14 mouse cellular contexts compared by ENCODE assay signal in genomic region chr1:154223807-154224207, GRCm38 (mm10). TPM values are rescaled to one million over a fixed set of nuclear protein-coding genes. Genes with fewer than 3 reads are reported as not detected.
DNase-seq lines count a peak whose midpoint lies in the region; ATAC-seq and TF ChIP-seq lines count a peak whose summit lies in the region.
"Had no signal": no experiment of that assay in that cellular context is flagged by ENCODE, and none has a peak within 500 bp of the region (broad histone marks: within the 10 kb centered on the region; RNA-seq: fewer than 3 reads in every experiment).

No protein-coding gene starts in this region.

- no peak overlapping the region for H3K4me3 ChIP-seq in kidney, adult 2 months (ENCODE audit: insufficient read depth, low read depth, low read length)
- no peak overlapping the region for H3K4me3 ChIP-seq in kidney, embryonic 15.5 days (replicated peaks)
- H3K4me3 ChIP-seq in hindbrain, embryonic 15.5 days, result no peak overlapping the region
- no peak overlapping the region for H3K4me3 ChIP-seq in midbrain, embryonic 10.5 days
- H3K4me3 ChIP-seq: megakaryocyte, embryonic 14.5 days had no signal

- TF ChIP-seq POLR2A in kidney, adult 2 months (IDR thresholded peaks at IDR 0.05; ENCODE audit: low read depth, low read length), result no peak

- no peaks in the 10 kb centered on the region; the same call in 1 of the 2 replicates for H3K27me3 ChIP-seq in kidney, adult 2 months (replicated peaks; ENCODE audit: control insufficient read depth, insufficient read depth, low read length)
- H3K27me3 ChIP-seq in kidney, embryonic 15.5 days, result no peaks in the 10 kb centered on the region
- H3K27me3 ChIP-seq in hindbrain, embryonic 15.5 days, result no peaks in the 10 kb centered on the region
- no peaks in the 10 kb centered on the region for H3K27me3 ChIP-seq in midbrain, embryonic 10.5 days (ENCODE audit: low read depth, poor library complexity, severe bottlenecking)
- H3K27me3 ChIP-seq: megakaryocyte, embryonic 14.5 days had no signal

- H3K9me3 ChIP-seq in kidney, embryonic 15.5 days (replicated peaks), result no peaks in the 10 kb centered on the region
- H3K9me3 ChIP-seq in hindbrain, embryonic 15.5 days, result no peaks in the 10 kb centered on the region
- H3K9me3 ChIP-seq in midbrain, embryonic 10.5 days (replicated peaks), result no peaks in the 10 kb centered on the region
- H3K9me3 ChIP-seq: megakaryocyte, embryonic 14.5 days had no signal

- 54% methylated on average over 1 of the region's 1 CpGs for WGBS in kidney, adult 2 months
- 52% methylated on average over 1 of the region's 1 CpGs for WGBS in kidney, embryonic 15.5 days
- WGBS in hindbrain, embryonic 15.5 days, result 21% methylated on average over 1 of the region's 1 CpGs
- WGBS in midbrain, embryonic 10.5 days, result 12% methylated on average over 1 of the region's 1 CpGs

- no peak for DNase-seq in kidney, adult 2 months
- DNase-seq in midbrain, embryonic 10.5 days (ENCODE audit: low spot score), result peak; percentile 35
- DNase-seq in right cerebral cortex, postnatal 25 days, result peak; percentile 45
- DNase-seq in thymus, postnatal 36 days, result no peak
- no peak for DNase-seq in adrenal gland, adult (ENCODE audit: inconsistent age in 2 of 2, low spot score in 1 of 2)
- DNase-seq: adrenal gland, adult 8-10 months; gastrocnemius, postnatal 14 days; spleen, adult 18-20 months; thymus, postnatal 4 days had no signal

- TF ChIP-seq CTCF in kidney, adult 2 months (conservative IDR thresholded peaks at IDR 0.05; ENCODE audit: insufficient read depth, insufficient read length, low read depth, low read length), result 0 out of 2 replicates have a peak, but pooled peaks have one; percentile 25

- H3K9ac ChIP-seq in kidney, embryonic 15.5 days, result no peak overlapping the region
- H3K9ac ChIP-seq in hindbrain, embryonic 15.5 days, result no peak overlapping the region

- no peak overlapping the region for H3K4me2 ChIP-seq in kidney, embryonic 15.5 days
- H3K4me2 ChIP-seq in hindbrain, embryonic 15.5 days, result no peak overlapping the region

- no peaks in the 10 kb centered on the region for H3K36me3 ChIP-seq in kidney, adult 2 months (ENCODE audit: control insufficient read depth, insufficient read depth, low read length)
- no peaks in the 10 kb centered on the region for H3K36me3 ChIP-seq in kidney, embryonic 15.5 days
- H3K36me3 ChIP-seq in hindbrain, embryonic 15.5 days, result no peaks in the 10 kb centered on the region
- no peaks in the 10 kb centered on the region for H3K36me3 ChIP-seq in midbrain, embryonic 10.5 days

- no peak for ATAC-seq in kidney, embryonic 15.5 days (replicated peaks; ENCODE audit: low FRiP score)
- peak; percentile 81; the same call in 1 of the 2 replicates for ATAC-seq in hindbrain, embryonic 15.5 days (ENCODE audit: low FRiP score, low read depth)
- no peak for ATAC-seq in cerebellum, adult (ENCODE audit: insufficient number of reproducible peaks, low FRiP score, low TSS enrichment)
- ATAC-seq: intestine, embryonic 16.5 days had no signal

- no peak overlapping the region for H3K27ac ChIP-seq in kidney, adult 2 months (ENCODE audit: insufficient read depth, low read depth, low read length)
- no peak overlapping the region for H3K27ac ChIP-seq in kidney, embryonic 15.5 days
- no peak overlapping the region for H3K27ac ChIP-seq in hindbrain, embryonic 15.5 days (replicated peaks)
- H3K27ac ChIP-seq in midbrain, embryonic 10.5 days (replicated peaks), result no peak overlapping the region

- H3K4me1 ChIP-seq in kidney, adult 2 months (ENCODE audit: control insufficient read depth, insufficient read depth, low read length), result no peaks in the 10 kb centered on the region
- H3K4me1 ChIP-seq in kidney, embryonic 15.5 days, result no peaks in the 10 kb centered on the region
- no peaks in the 10 kb centered on the region for H3K4me1 ChIP-seq in hindbrain, embryonic 15.5 days (replicated peaks)
- H3K4me1 ChIP-seq in midbrain, embryonic 10.5 days, result peaks cover 5% of the 10 kb centered on the region
- H3K4me1 ChIP-seq: megakaryocyte, embryonic 14.5 days had no signal

RNA-seq across cellular contexts. Expression of gene Zfp648, which starts 22.8 kb away (rescaled TPM):
- polyA plus RNA-seq in kidney, adult 2 months (2012; rRNA removed), result 0.84 and 1.3 TPM in 2 replicates
- polyA plus RNA-seq in kidney, embryonic 15.5 days (2015; fragmentation: Nextera tagmentation; extraction: Ambion mirVana), result 0.26 and 0.28 TPM in 2 replicates
- polyA plus RNA-seq in hindbrain, embryonic 15.5 days (2015; fragmentation: Nextera tagmentation; extraction: Ambion mirVana), result 1.4 TPM in 2 replicates
- not detected in 2 replicates for polyA plus RNA-seq in midbrain, embryonic 10.5 days (2016; fragmentation: Nextera tagmentation; extraction: Ambion mirVana)
- polyA plus RNA-seq: intestine, embryonic 16.5 days had no signal

Comparison
In these comparisons a context has a peak if more than half of its experiments do, and no peak if none do; other contexts are left out.
1. DNase-seq: peak in midbrain, embryonic 10.5 days (single experiment) and right cerebral cortex, postnatal 25 days (single experiment); none in kidney, adult 2 months (single experiment), thymus, postnatal 36 days (0 of 2) and adrenal gland, adult (0 of 2).